In the genomic region with DNA sequence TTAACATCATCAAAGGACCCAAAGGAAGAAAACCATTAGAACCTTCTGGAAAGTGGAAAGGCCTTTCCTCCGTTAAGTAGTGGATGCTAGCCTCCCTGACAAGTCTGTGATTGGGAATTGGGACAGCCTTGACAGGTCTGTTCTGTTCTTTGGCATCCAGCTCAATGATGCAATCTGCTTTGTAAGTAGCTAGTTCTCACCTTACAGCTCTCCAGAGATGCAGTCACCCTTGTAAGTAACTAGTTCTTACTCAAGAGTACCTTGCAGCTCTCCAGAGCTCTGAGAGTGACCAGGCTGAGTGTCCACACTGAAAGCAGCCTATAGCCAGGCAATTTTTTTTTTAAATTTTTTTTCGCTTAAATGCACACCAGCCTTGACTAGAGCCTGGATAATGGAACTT, we compare ENCODE assay signal across 16 mouse cellular contexts.
"Had no signal": no experiment of that assay in that cellular context is flagged by ENCODE, and none has a peak within 500 bp of the region (broad histone marks: within the 10 kb centered on the region; RNA-seq: fewer than 3 reads in every experiment).

No protein-coding gene starts in this region.

- H3K4me2 ChIP-seq: liver, embryonic 13.5 days; lung, embryonic 15.5 days; midbrain, embryonic 12.5 days; midbrain, embryonic 15.5 days had no signal

- H3K9me3 ChIP-seq: liver, embryonic 13.5 days; lung, embryonic 15.5 days; midbrain, embryonic 12.5 days; midbrain, embryonic 15.5 days had no signal

- H3K9ac ChIP-seq: liver, embryonic 13.5 days; lung, embryonic 15.5 days; midbrain, embryonic 12.5 days; midbrain, embryonic 15.5 days had no signal

- H3K27me3 ChIP-seq: liver, embryonic 13.5 days; lung, embryonic 15.5 days; midbrain, embryonic 12.5 days; midbrain, embryonic 15.5 days had no signal

- H3K27ac ChIP-seq: kidney, postnatal 0 days; layer of hippocampus, adult 2 months; liver, embryonic 13.5 days; lung, embryonic 15.5 days; macrophage; midbrain, embryonic 12.5 days; midbrain, embryonic 15.5 days; stomach, postnatal 0 days had no signal

- DNase-seq: kidney, adult 18-20 months; kidney, postnatal 25 days; layer of hippocampus, adult 9-11 months; liver, embryonic 13.5 days; lung, postnatal 14 days; thymus, adult 2 months; thymus, postnatal 14 days; thymus, postnatal 4 days had no signal

- H3K36me3 ChIP-seq: liver, embryonic 13.5 days; lung, embryonic 15.5 days; midbrain, embryonic 12.5 days; midbrain, embryonic 15.5 days had no signal

- ATAC-seq: midbrain, embryonic 15.5 days had no signal

- H3K4me1 ChIP-seq: liver, embryonic 13.5 days had no signal

- H3K4me3 ChIP-seq: layer of hippocampus, adult 2 months; liver, embryonic 13.5 days; lung, embryonic 15.5 days; midbrain, embryonic 12.5 days; midbrain, embryonic 15.5 days; myocyte had no signal
